Mouse (Mus musculus): Measurements from ENCODE around the gene Taar9.
"Not testable (repeated sequence)": the region's sequence is repeated elsewhere in the genome, so short reads cannot be mapped to it uniquely, and the experiment has no call there.

Taar9 gene

DNA sequence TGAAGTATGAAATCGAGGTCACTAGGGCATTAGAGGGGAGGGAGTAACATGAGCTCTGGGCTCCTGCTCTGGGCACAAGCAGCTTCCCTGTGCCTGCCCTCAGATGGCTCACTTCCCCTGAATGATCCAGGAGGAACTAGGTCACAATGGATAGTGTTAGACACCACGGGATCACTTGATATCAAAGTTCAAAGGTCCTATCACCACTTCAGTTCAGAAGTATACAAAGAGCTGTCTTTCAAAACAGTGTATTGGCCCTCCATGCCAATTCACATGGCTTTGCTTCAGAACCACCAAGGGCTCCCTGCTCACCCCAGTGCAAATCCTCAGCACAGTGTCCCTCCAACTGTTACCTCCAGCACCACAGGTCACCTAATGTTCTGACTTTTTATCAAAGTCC lies 34.6 kb downstream of the Taar9 start:
- DNase-seq, result not testable (repeated sequence)

DNA sequence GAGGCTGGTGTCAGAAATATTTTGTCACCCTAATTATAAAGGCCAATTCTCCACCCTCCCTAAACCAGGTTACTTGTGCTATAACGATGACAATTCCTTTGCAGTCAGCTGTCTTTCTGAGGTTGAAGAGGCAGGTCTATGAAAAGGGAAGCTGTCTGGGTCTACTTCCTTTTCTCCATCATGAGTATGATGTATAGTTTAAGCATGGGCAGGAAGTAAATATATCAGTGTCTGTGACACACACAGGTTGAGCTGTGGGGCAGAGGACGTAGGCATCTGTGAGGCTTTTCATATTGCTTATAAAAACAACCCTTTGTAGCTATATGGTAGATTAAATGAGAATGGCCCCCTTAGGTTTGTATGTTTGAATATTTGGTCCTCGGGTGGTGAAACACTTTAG lies 50.3 kb downstream of the Taar9 start:
- DNase-seq, result no peak
